Mouse (Mus musculus) ovary, postnatal 10 days (tissue): ENCODE measurements around the gene Fsd1l.

Experiments used
- DNase-seq: peaks from one replicate; pipeline ENCODE4 v3.0.0; 2022; ENCODE audit warnings: low spot score

Gene Fsd1l

GRCm38 (mm10) chr4:53631316-53632010 is at the start of gene Fsd1l:
TSS of gene Fsd1l (plus strand) at chr4:53631471.
- DNase-seq: peak; percentile 62

- no peak for DNase-seq
Observed at GRCm38 (mm10) chr4:53587676-53588075, 43.6 kb upstream of the Fsd1l start.

GRCm38 (mm10) chr4:53588936-53589335 is 42.3 kb upstream of the Fsd1l start:
- DNase-seq: no peak

GRCm38 (mm10) chr4:53589466-53589865 is 41.8 kb upstream of the Fsd1l start:
- DNase-seq: no peak

- no peak for DNase-seq
Observed at GRCm38 (mm10) chr4:53590163-53590562, 41.1 kb upstream of the Fsd1l start.

- no peak for DNase-seq
Observed at GRCm38 (mm10) chr4:53590691-53591447, 40.4 kb upstream of the Fsd1l start.

GRCm38 (mm10) chr4:53591536-53591935 is 39.7 kb upstream of the Fsd1l start:
- DNase-seq: no peak

- DNase-seq: no peak
Observed at GRCm38 (mm10) chr4:53591941-53592340, 39.3 kb upstream of the Fsd1l start.

GRCm38 (mm10) chr4:53592386-53592785 is 38.9 kb upstream of the Fsd1l start:
- DNase-seq: no peak

- DNase-seq: no peak
Observed at GRCm38 (mm10) chr4:53594204-53594603, 37.1 kb upstream of the Fsd1l start.

GRCm38 (mm10) chr4:53595246-53596062 is 35.8 kb upstream of the Fsd1l start:
- no peak for DNase-seq

GRCm38 (mm10) chr4:53596063-53596895 is 35.0 kb upstream of the Fsd1l start:
- DNase-seq: no peak

- no peak for DNase-seq
Observed at GRCm38 (mm10) chr4:53600462-53600861, 30.8 kb upstream of the Fsd1l start.

- DNase-seq: no peak
Observed at GRCm38 (mm10) chr4:53614576-53615225, 16.6 kb upstream of the Fsd1l start.

- no peak for DNase-seq
Observed at GRCm38 (mm10) chr4:53617968-53618367, 13.3 kb upstream of the Fsd1l start.

- no peak for DNase-seq
Observed at GRCm38 (mm10) chr4:53620104-53620503, 11.2 kb upstream of the Fsd1l start.

- no peak for DNase-seq
Observed at GRCm38 (mm10) chr4:53621084-53621483, 10.2 kb upstream of the Fsd1l start.

GRCm38 (mm10) chr4:53621490-53621889 is 9.8 kb upstream of the Fsd1l start:
- DNase-seq: no peak

- no peak for DNase-seq
Observed at GRCm38 (mm10) chr4:53623711-53624110, 7.6 kb upstream of the Fsd1l start.

GRCm38 (mm10) chr4:53624816-53625215 is 6.5 kb upstream of the Fsd1l start:
- no peak for DNase-seq

- no peak for DNase-seq
Observed at GRCm38 (mm10) chr4:53625263-53625662, 6.0 kb upstream of the Fsd1l start.
